ENCODE assay signal across 2 mouse cellular contexts in genomic region chr4:41941272-41941671, GRCm38 (mm10). TPM values are rescaled to one million over a fixed set of nuclear protein-coding genes. Genes with fewer than 3 reads are reported as not detected.
"Had no signal": no experiment of that assay in that cellular context is flagged by ENCODE, and none has a peak within 500 bp of the region (broad histone marks: within the 10 kb centered on the region; RNA-seq: fewer than 3 reads in every experiment).

TSS of gene Gm20878 (plus strand) at chr4:41941572.

RNA-seq across cellular contexts. Expression of gene Gm20878, which starts in this region (rescaled TPM):
- total RNA-seq: liver, adult 2 months; monocyte, adult 5-6 weeks had no signal
